Mouse (Mus musculus): ENCODE measurements around the gene Spout1.
"Not testable (repeated sequence)": the region's sequence is repeated elsewhere in the genome, so short reads cannot be mapped to it uniquely, and the experiment has no call there.

Gene Spout1

GRCm38 (mm10) chr2:30131240-30131639 lies 47.0 kb downstream of the Spout1 start:
- in situ Hi-C loops (cut with MboI, MseI) = not testable (repeated sequence)

- in situ Hi-C loops (cut with MboI, MseI) = no loop called here
Measured at GRCm38 (mm10) chr2:30130156-30130555, 48.1 kb downstream of the Spout1 start.

- in situ Hi-C loops (cut with MboI, MseI) = no loop called here
Measured at GRCm38 (mm10) chr2:30128789-30129188, 49.5 kb downstream of the Spout1 start.

DNA sequence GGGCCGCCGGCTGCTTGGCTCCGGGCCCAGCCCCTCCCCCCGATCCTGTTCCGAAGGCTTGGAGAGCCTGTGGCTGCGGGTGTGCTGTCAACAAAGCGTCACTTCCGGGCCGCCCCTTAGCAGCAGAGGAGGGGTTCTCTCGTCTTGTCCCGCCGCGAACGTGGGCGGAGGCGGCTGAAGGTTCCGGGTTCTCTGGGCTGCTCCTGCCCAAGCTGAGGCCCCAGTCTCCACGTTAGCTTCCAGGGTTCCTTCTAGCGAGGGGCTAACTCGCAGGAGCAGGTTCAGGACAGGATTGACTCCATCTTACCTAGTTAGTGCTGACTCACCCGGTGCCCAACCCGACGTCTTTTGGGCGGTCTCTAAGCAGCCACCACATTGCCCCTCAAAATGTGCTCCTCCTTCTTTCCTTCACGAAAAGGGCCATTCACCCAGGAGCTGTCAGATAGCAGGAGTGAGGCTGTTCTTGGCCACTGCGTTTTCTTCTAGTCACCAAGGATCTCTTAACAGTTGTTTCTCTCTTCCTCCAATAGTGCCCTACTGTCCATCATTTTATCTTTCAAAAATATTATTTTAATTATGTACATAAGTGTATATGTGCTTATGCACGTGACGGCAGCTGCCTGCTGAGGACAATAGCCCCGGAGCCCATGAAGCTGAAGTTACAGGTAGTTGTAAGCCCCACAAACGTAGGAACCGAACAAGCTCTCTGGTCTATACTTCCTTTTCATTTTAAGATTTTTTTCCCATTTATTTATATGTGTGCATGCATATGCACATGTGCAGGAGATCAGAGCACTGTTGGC lies 53.6 kb downstream of the Spout1 start, which contains the start of gene Zer1:
Zer1 (minus strand) TSS at position 114 of the 803 bp plus-strand sequence.
- in situ Hi-C loops (cut with MboI, MseI) = no loop called here

GRCm38 (mm10) chr2:30123729-30124471 lies 54.4 kb downstream of the Spout1 start:
- in situ Hi-C loops (cut with MboI, MseI) = no loop called here

All from regulatory T cell (primary cell).